Mouse (Mus musculus) heart, embryonic 15.5 days (tissue): Measurements from ENCODE around the gene Hjurp. TPM values are rescaled to one million over a fixed set of nuclear protein-coding genes. Genes with fewer than 3 reads are reported as not detected.

Experiments
- ATAC-seq: fragments of 200-750 bp; cut with Nextera tagmentation; replicated peaks from 2 replicates; pipeline ENCODE4 v1.8.0; 2017; ENCODE audit warnings: low read depth, moderate TSS enrichment; ENCODE audit not compliant: insufficient number of reproducible peaks, insufficient read depth, low FRiP score
- H3K27ac ChIP-seq: fragments of 300-500 bp; sonication (generic); 2 replicates; pipeline ENCODE4 v1.5.1; 2015; ENCODE audit warnings: mild to moderate bottlenecking, inconsistent platforms
- H3K27me3 ChIP-seq: fragments of 300-500 bp; sonication (generic); 2 replicates; pipeline ENCODE4 v1.6.1; 2015; ENCODE audit warnings: inconsistent platforms
- H3K36me3 ChIP-seq: fragments of 300-500 bp; sonication (generic); 2 replicates; pipeline ENCODE4 v1.6.1; 2015; ENCODE audit warnings: mild to moderate bottlenecking, inconsistent platforms
- H3K4me1 ChIP-seq: fragments of 300-500 bp; sonication (generic); replicated peaks from 2 replicates; pipeline ENCODE4 v1.6.1; 2015; ENCODE audit warnings: inconsistent platforms
- H3K4me2 ChIP-seq: fragments of 300-500 bp; sonication (generic); 2 replicates; pipeline ENCODE4 v1.6.1; 2015; ENCODE audit warnings: inconsistent platforms, mild to moderate bottlenecking, moderate library complexity
- H3K4me3 ChIP-seq: fragments of 300-500 bp; sonication (generic); 2 replicates; pipeline ENCODE4 v1.5.1; 2015; ENCODE audit warnings: mild to moderate bottlenecking, inconsistent platforms
- H3K9ac ChIP-seq: fragments of 300-500 bp; sonication (generic); 2 replicates; pipeline ENCODE4 v1.6.1; 2015; ENCODE audit warnings: mild to moderate bottlenecking, inconsistent platforms
- H3K9me3 ChIP-seq: fragments of 300-500 bp; sonication (generic); replicated peaks from 2 replicates; pipeline ENCODE4 v1.6.1; 2016; ENCODE audit warnings: inconsistent platforms
- WGBS: fragments of 180-500 bp; shearing (Covaris S2); methylation state at CpG from one replicate; pipeline ENCODE4 v1.1.7; 2015; ENCODE audit warnings: mixed read lengths; 5-methylcytosine and 5-hydroxymethylcytosine counted together
- polyA plus RNA-seq: library from polyadenylated mRNA; unstranded; fragments of >200 nt; fragmentation: Nextera tagmentation; extraction: Ambion mirVana; gene quantifications from 2 replicates; pipeline ENCODE4 v1.2.1, GENCODE M21; 2015

Gene Hjurp
- polyA plus RNA-seq, 1 experiment from 2014 or later: 93.4 TPM

GRCm38 (mm10) chr1:88286136-88286845 lies 8.9 kb upstream of the Hjurp start:
- Histone ChIP-seq H3K27me3 (no peaks in the 10 kb centered on the region), H3K4me2 (no peak overlapping the region), H3K27ac (no peak overlapping the region), H3K4me1 (no peaks in the 10 kb centered on the region), H3K9ac (no peak overlapping the region), H3K4me3 (no peak overlapping the region), H3K9me3 (peaks cover 6% of the 10 kb centered on the region; the same call in 1 of the 2 replicates), H3K36me3 (no peaks in the 10 kb centered on the region)
- 74% methylated on average over 15 of the region's 15 CpGs for WGBS
- no peak for ATAC-seq

GRCm38 (mm10) chr1:88285652-88286051 lies 8.2 kb upstream of the Hjurp start:
- Histone ChIP-seq H3K4me1 (no peaks in the 10 kb centered on the region), H3K4me2 (no peak overlapping the region), H3K36me3 (no peaks in the 10 kb centered on the region), H3K4me3 (no peak overlapping the region), H3K9ac (no peak overlapping the region), H3K27ac (no peak overlapping the region), H3K9me3 (peaks cover 6% of the 10 kb centered on the region; the same call in 1 of the 2 replicates), H3K27me3 (no peaks in the 10 kb centered on the region)
- ATAC-seq: no peak
- WGBS: 62% methylated on average over 5 of the region's 5 CpGs

DNA sequence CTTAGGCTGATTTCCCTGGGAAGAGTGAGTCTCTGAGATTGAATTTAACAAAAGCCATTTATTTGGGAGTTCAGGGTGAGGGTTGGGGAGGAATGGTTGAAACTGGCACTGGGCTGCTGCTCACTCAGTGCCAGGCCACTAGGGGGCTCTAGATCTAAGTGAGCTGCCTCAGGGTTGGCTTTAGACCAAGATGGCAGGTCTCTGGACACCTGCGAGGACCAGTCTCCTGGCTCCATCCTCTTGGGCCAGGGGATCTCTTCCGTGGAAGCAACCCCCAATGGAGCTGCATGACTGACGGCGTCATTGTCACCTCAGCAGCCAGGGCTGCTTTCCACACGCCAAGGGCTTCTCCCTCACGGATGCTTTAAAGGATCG lies 7.5 kb upstream of the Hjurp start:
- ATAC-seq: no peak
- peaks cover 6% of the 10 kb centered on the region; the same call in 1 of the 2 replicates for H3K9me3 ChIP-seq
- no peak overlapping the region for H3K27ac ChIP-seq
- no peaks in the 10 kb centered on the region for H3K4me1 ChIP-seq
- H3K9ac ChIP-seq: no peak overlapping the region
- no peak overlapping the region for H3K4me2 ChIP-seq
- H3K36me3 ChIP-seq: no peaks in the 10 kb centered on the region
- H3K4me3 ChIP-seq: no peak overlapping the region
- WGBS: 59% methylated on average over 7 of the region's 7 CpGs
- no peaks in the 10 kb centered on the region for H3K27me3 ChIP-seq

- peak; percentile 6; the same call in 1 of the 2 replicates for ATAC-seq
- no peaks in the 10 kb centered on the region for H3K27me3 ChIP-seq
- whole genome bisulfite sequencing: 54% methylated on average over 10 of the region's 10 CpGs
- H3K4me1 ChIP-seq: no peaks in the 10 kb centered on the region
- no peaks in the 10 kb centered on the region for H3K36me3 ChIP-seq
- peaks cover 6% of the 10 kb centered on the region; the same call in 1 of the 2 replicates for H3K9me3 ChIP-seq
- no peak overlapping the region for H3K27ac ChIP-seq
- no peak overlapping the region for H3K4me3 ChIP-seq
- no peak overlapping the region for H3K9ac ChIP-seq
- no peak overlapping the region for H3K4me2 ChIP-seq
Measured at GRCm38 (mm10) chr1:88284228-88284945, 7.0 kb upstream of the Hjurp start.

- no peak overlapping the region for H3K9ac ChIP-seq
- peaks cover 6% of the 10 kb centered on the region; the same call in 1 of the 2 replicates for H3K9me3 ChIP-seq
- no peak overlapping the region for H3K27ac ChIP-seq
- no peaks in the 10 kb centered on the region for H3K27me3 ChIP-seq
- H3K4me2 ChIP-seq: no peak overlapping the region
- 72% methylated on average over 15 of the region's 15 CpGs for WGBS
- no peaks in the 10 kb centered on the region for H3K36me3 ChIP-seq
- no peaks in the 10 kb centered on the region for H3K4me1 ChIP-seq
- ATAC-seq: no peak
- H3K4me3 ChIP-seq: no peak overlapping the region
Measured at GRCm38 (mm10) chr1:88283376-88284227, 6.2 kb upstream of the Hjurp start.

DNA sequence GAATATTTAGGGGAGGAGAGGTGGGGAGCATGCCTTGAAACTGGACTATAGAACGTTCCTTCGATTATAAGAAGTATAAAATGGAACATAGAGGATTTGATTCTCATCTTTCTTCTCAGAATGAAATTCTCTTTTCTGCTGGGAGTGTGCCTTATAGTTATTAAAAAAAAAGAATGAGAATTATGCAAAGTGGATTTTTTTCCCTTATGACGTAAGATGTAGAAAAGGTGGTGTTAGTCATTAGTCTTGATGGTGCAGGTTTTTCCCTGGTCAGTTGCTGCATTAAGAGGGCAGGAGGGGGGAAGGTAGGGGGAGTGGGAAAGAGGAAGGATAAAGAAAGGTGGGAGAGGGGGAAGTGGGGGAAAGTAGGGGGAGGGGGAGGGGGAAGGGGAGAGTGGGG lies 4.9 kb upstream of the Hjurp start:
- Histone ChIP-seq H3K9ac (no peak overlapping the region), H3K4me3 (no peak overlapping the region), H3K36me3 (no peaks in the 10 kb centered on the region), H3K4me2 (no peak overlapping the region), H3K4me1 (0 out of 2 replicates have a peak, but pooled peaks cover 5% of the 10 kb centered on the region), H3K27ac (no peak overlapping the region), H3K27me3 (no peaks in the 10 kb centered on the region), H3K9me3 (peaks cover 6% of the 10 kb centered on the region; the same call in 1 of the 2 replicates)
- ATAC-seq: no peak
- 56% methylated on average over 3 of the region's 3 CpGs for WGBS

DNA sequence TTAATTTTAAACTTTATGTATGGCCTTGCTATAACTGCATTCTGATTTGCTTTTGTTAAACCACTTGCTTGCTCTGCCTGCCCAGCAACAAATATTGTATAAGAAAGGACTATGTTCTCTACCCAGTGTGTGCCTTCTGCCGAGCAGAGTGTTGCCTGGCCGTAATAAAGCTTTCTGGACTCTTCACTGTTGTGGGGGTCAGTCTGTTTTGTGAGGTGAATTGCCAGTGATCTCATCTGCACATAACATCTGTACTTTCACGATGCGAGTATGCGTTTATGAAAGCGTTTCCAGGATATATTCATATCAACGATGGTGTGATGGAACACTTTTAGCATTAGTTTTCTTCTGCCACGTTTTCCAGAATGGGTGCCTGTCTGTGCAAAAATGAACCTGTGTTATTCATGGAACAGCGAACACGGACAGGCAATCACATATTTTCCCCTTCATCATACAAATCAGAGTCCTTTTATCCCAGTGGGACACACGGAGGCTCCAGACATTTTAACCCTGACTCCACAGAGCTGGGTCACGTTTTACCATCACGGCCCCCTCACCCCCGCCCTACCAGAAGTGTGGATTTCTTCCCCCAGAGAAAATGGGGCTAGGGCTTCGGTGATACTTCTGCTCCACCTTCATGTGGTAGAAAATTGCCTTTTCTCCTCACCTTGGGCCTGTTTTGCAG lies 2.7 kb upstream of the Hjurp start:
- no peak overlapping the region for H3K27ac ChIP-seq
- ATAC-seq: no peak
- H3K9ac ChIP-seq: no peak overlapping the region
- no peaks in the 10 kb centered on the region for H3K27me3 ChIP-seq
- H3K9me3 ChIP-seq: peaks cover 6% of the 10 kb centered on the region; the same call in 1 of the 2 replicates
- WGBS: 65% methylated on average over 15 of the region's 15 CpGs
- H3K36me3 ChIP-seq: no peaks in the 10 kb centered on the region
- H3K4me3 ChIP-seq: no peak overlapping the region
- H3K4me1 ChIP-seq: peaks cover 23% of the 10 kb centered on the region
- no peak overlapping the region for H3K4me2 ChIP-seq

GRCm38 (mm10) chr1:88279111-88280005 lies 1.9 kb upstream of the Hjurp start:
- Histone ChIP-seq H3K4me2 (no peak overlapping the region), H3K9me3 (no peaks in the 10 kb centered on the region), H3K36me3 (peaks cover 4% of the 10 kb centered on the region), H3K27ac (no peak overlapping the region), H3K27me3 (no peaks in the 10 kb centered on the region), H3K4me3 (no peak overlapping the region), H3K9ac (no peak overlapping the region), H3K4me1 (peaks cover 24% of the 10 kb centered on the region)
- WGBS: 53% methylated on average over 9 of the region's 9 CpGs
- no peak for ATAC-seq

DNA sequence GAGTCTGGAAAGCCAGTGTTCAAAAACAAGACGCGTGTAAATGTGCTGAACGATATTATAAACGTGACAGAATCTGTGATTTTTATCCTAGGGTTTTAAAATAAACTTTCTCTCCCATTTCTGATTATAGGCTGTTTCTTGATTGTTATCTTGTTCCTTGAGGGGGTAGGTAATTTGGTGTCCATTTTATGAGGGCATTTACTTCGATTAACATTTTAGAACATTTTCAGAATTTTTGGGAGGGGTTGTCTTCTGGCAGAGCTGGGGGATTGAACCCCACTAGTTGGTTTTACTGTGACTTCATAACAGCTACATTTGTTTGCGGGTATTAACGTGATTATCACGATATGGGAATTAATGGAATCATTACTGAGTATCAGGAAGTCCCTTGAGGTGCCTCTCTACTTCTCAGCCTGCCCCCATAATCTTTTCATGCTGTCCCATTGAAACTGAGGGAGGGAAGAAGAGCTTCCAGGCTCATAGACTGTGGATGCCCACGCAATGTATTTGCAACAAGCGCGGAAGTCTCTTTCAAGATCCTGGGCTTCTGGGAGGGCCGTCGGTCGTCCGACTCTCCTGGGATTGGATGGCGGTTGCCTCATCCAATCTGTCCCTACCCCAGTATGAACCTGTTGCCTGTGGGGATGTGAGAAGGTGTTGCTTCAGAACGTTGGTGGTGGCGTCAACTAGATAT lies 532 bp upstream of the Hjurp start:
- peak overlapping the region; percentile 50 for H3K4me3 ChIP-seq
- ATAC-seq: no peak
- H3K4me2 ChIP-seq: peak overlapping the region; percentile 60
- H3K9ac ChIP-seq: peak overlapping the region; percentile 67
- H3K4me1 ChIP-seq: peaks cover 24% of the 10 kb centered on the region
- peak overlapping the region; percentile 79 for H3K27ac ChIP-seq
- no peaks in the 10 kb centered on the region for H3K27me3 ChIP-seq
- WGBS: 64% methylated on average over 18 of the region's 18 CpGs
- H3K36me3 ChIP-seq: peaks cover 16% of the 10 kb centered on the region
- no peaks in the 10 kb centered on the region for H3K9me3 ChIP-seq
